Mouse (Mus musculus) stomach, postnatal 0 days (tissue): Measurements from ENCODE around the gene Nprl2. TPM values are rescaled to one million over a fixed set of nuclear protein-coding genes. Genes with fewer than 3 reads are reported as not detected.

Source experiments
- ATAC-seq: fragments of 200-750 bp; cut with Nextera tagmentation; 2 replicates; pipeline ENCODE4 v1.8.0; 2017; ENCODE audit not compliant: low FRiP score, low TSS enrichment
- DNase-seq: peaks from one replicate; pipeline ENCODE4 v3.0.0-alpha.2; 2016; ENCODE audit warnings: low spot score
- H3K27ac ChIP-seq: fragments of 300-500 bp; sonication (generic); replicated peaks from 2 replicates; pipeline ENCODE4 v1.5.1; 2014; ENCODE audit warnings: mild to moderate bottlenecking, control low read depth
- H3K27me3 ChIP-seq: fragments of 300-500 bp; sonication (generic); 2 replicates; pipeline ENCODE4 v1.6.1; 2014; ENCODE audit warnings: low read length; ENCODE audit not compliant: control insufficient read depth, insufficient read depth
- H3K36me3 ChIP-seq: fragments of 300-500 bp; sonication (generic); 2 replicates; pipeline ENCODE4 v1.6.1; 2014; ENCODE audit warnings: low read length, mixed read lengths; ENCODE audit not compliant: control insufficient read depth, insufficient read depth
- H3K4me1 ChIP-seq: fragments of 300-500 bp; sonication (generic); replicated peaks from 2 replicates; pipeline ENCODE4 v1.6.1; 2014; ENCODE audit warnings: antibody characterized with exemption; ENCODE audit not compliant: control insufficient read depth, insufficient read depth
- H3K4me2 ChIP-seq: fragments of 300-500 bp; sonication (generic); replicated peaks from 2 replicates; pipeline ENCODE4 v1.6.1; 2014; ENCODE audit warnings: low read depth, mild to moderate bottlenecking, control low read depth, moderate library complexity
- H3K4me3 ChIP-seq: fragments of 300-500 bp; sonication (generic); 2 replicates; pipeline ENCODE4 v1.5.1; 2014; ENCODE audit warnings: low read depth, low read length, control low read depth
- H3K9ac ChIP-seq: fragments of 300-500 bp; sonication (generic); 2 replicates; pipeline ENCODE4 v1.6.1; 2014; ENCODE audit warnings: mild to moderate bottlenecking, low read length, control low read depth, mixed read lengths
- H3K9me3 ChIP-seq: fragments of 300-500 bp; sonication (generic); 2 replicates; pipeline ENCODE4 v1.6.1; 2016; ENCODE audit warnings: low read length; ENCODE audit not compliant: control insufficient read depth
- CTCF ChIP-seq: IDR thresholded peaks from 2 replicates; pipeline ENCODE4 v1.5.1; 2016; ENCODE audit warnings: antibody characterized with exemption, low read depth, mild to moderate bottlenecking, moderate library complexity
- EP300 ChIP-seq: optimal IDR thresholded peaks from 2 replicates; pipeline ENCODE3; 2016; ENCODE audit warnings: antibody characterized with exemption
- WGBS: fragments of 180-500 bp; shearing (Covaris S2); extraction: QIAGEN DNeasy Blood & Tissue Kit; methylation state at CpG from one replicate; pipeline ENCODE4 v1.1.7; 2014; 5-methylcytosine and 5-hydroxymethylcytosine counted together
- polyA plus RNA-seq: library from polyadenylated mRNA; unstranded; fragments of >200 nt; fragmentation: Nextera tagmentation; extraction: Ambion mirVana; gene quantifications from 2 replicates; pipeline ENCODE4 v1.2.1, GENCODE M21; 2015

Nprl2 gene
- polyA plus RNA-seq, 1 experiment from 2014 or later, result 24.9 TPM

DNA sequence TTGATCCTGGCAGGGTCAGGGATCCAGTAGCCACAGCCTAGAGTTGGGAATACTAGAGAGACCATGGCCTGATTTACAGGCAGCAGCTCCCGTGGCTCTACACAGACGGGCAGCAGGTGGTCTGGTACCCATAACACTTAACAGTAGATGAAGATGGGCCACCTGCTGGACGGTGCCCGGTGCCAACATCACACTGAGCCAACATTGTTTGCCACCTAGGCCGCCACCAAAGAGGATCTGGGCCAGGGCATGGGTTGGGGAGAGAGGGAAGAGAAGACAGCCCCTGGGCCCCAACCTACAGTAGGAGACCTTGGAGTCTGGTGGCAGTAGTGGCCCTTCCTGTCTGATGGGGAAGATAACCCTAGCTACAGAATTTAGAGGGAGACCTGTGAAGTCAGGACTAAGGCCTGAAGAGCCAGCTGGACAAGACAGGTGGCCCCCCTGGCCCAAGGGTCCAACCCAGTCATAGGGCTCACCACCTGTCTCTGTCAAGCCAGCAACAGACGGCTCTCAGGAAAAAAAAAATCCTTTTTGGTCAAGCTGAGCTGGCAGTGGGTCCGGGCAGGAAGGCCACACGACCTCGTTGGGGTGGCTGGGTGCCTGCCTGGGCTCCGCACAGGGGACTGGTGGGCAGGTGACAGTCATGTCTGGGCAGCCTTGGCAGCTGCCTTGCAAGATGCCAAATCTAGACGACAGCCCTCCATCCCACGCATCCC lies 39.7 kb upstream of the Nprl2 start:
- no peak overlapping the region for H3K4me3 ChIP-seq
- DNase-seq (no peak), ATAC-seq (no peak)
- H3K27me3 ChIP-seq, result no peaks in the 10 kb centered on the region
- no peaks in the 10 kb centered on the region for H3K36me3 ChIP-seq
- no peak overlapping the region for H3K4me2 ChIP-seq
- no peak overlapping the region for H3K27ac ChIP-seq
- H3K4me1 ChIP-seq, result no peaks in the 10 kb centered on the region
- no peaks in the 10 kb centered on the region for H3K9me3 ChIP-seq
- no peak for TF ChIP-seq CTCF
- no peak for TF ChIP-seq EP300
- 87% methylated on average over 12 of the region's 12 CpGs for WGBS
- no peak overlapping the region for H3K9ac ChIP-seq

DNA sequence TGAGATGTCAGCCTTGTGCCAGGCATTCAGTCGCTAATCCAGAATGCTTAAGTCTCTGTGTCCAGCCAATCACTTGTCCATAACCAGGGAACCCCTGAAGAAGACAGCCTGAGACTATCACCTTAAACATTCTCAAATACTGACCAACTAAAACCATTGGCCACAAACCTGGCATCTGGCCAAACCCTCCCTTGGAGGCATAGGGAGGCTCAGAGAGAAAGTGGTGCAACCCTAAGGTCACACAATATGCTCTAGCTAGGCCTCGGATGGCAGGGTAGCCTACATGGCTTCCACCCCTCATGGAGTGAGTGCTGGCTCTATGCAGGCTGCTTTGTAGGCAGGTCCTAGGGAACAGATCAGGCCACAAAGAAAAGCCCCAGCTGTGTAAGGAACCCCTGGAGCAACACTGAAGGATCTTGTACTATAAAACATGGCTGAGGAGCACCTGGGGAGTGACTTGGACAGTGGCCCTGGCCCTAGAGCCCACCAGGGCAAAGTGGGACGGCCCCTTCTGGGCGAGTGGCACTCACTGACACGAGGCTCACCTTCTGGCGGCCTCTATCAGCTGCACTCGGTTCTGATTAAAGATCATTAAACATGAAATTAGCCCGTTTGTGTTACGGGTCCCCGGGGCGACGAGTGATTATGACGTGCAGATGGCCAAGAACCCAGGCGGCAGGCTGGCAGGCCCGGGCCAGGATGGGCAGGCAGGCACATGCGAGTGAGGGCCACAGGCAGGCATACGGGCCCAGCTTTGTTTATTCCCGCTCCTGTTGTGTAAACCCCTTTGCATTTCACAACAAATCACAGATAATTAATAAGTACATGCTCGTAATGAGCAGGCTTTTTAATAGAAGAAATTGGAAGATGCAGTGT lies 37.1 kb upstream of the Nprl2 start:
- Histone ChIP-seq H3K4me3 (no peak overlapping the region), H3K27me3 (no peaks in the 10 kb centered on the region), H3K36me3 (no peaks in the 10 kb centered on the region), H3K4me1 (no peaks in the 10 kb centered on the region), H3K9ac (no peak overlapping the region), H3K9me3 (no peaks in the 10 kb centered on the region), H3K27ac (no peak overlapping the region), H3K4me2 (no peak overlapping the region)
- WGBS, result 78% methylated on average over 19 of the region's 19 CpGs
- no peak for ATAC-seq
- TF ChIP-seq EP300 (no peak), CTCF (no peak)
- no peak for DNase-seq

DNA sequence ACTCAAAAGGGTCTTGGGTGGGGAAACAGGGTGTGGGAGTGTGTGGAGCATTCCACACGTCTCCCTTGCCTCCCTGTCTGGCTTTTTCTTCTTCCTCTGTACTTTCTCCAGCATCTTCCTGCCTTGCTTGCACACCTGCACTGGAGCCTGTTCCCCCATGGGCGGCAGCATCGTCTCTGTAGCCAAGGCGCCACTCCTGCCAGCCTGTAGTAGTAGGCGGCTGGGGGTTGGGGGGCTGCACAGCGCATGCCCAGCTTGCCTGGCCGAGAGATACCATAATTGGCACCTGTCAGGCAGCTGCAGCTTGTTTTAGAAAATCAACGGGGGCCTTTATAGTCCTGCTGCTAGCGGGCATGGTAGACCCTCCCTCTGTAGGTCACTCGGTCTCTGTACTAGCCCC lies 33.8 kb upstream of the Nprl2 start:
- Histone ChIP-seq H3K4me3 (no peak overlapping the region), H3K4me1 (no peaks in the 10 kb centered on the region), H3K9me3 (no peaks in the 10 kb centered on the region), H3K27me3 (no peaks in the 10 kb centered on the region; the same call in 1 of the 2 replicates), H3K27ac (no peak overlapping the region), H3K36me3 (no peaks in the 10 kb centered on the region), H3K4me2 (no peak overlapping the region), H3K9ac (no peak overlapping the region)
- TF ChIP-seq CTCF (no peak), EP300 (no peak)
- no peak for ATAC-seq
- 60% methylated on average over 10 of the region's 10 CpGs for WGBS
- DNase-seq, result no peak

DNA sequence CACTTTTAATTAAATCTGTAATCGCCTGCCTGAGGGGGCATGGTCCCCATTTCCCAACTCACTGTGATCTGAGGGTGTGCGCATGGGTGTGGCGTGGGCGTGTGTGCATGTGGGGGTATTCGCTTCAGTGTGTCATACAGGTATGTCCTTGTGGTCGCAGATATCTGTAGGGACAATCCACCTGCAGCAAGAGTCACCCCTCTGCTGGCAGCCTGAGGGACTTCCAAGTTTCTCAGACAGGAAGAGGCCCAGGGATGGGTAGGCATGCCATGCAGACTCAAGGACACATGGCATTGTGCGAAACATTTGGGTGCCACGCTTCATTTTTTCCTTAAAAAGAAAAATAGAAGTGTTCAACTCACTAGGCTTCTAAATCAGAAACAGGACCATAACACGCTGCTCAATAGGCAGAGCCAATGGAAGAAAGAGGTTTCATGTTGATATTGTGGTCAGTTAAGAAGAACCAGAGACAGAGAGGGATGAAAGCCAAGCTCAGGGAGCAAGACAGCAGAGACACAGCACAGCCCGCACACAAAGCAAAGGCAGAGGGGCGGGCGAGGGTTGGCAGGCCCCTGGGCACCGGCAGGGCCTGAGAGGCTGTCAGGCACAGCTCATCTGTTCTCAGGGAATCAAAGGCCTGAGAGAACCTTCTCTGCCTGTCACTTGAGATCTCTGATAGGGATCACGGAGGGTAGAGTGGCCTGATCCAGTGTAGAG lies 31.5 kb upstream of the Nprl2 start:
- WGBS, result 83% methylated on average over 14 of the region's 14 CpGs
- no peak for DNase-seq
- Histone ChIP-seq H3K9ac (no peak overlapping the region), H3K36me3 (no peaks in the 10 kb centered on the region), H3K9me3 (no peaks in the 10 kb centered on the region), H3K4me2 (no peak overlapping the region), H3K27me3 (no peaks in the 10 kb centered on the region; the same call in 1 of the 2 replicates), H3K4me1 (no peaks in the 10 kb centered on the region), H3K4me3 (no peak overlapping the region), H3K27ac (no peak overlapping the region)
- no peak for ATAC-seq
- TF ChIP-seq CTCF (no peak), EP300 (no peak)

DNA sequence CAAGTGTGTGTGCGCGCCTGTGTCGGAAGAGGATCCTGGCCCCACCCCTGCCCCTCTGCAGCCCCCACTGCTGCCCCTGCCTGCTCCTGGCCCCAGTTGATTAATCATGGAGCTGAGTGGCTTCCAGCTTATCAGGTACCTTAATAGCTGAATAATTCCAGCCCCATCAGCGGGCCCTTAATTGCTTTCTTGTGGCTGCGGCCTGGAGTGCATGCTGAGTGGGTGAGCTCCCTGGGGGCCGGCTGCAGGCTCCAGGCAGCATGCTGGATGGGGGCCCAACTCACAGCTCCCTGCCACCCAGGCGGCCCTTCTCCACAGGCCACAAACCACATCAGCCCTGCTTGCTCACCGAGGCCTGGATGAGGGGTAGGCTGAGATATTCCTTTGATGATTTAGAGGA lies 30.6 kb upstream of the Nprl2 start:
- ATAC-seq (no peak), DNase-seq (no peak)
- Histone ChIP-seq H3K9me3 (no peaks in the 10 kb centered on the region), H3K4me2 (no peak overlapping the region), H3K27me3 (no peaks in the 10 kb centered on the region; the same call in 1 of the 2 replicates), H3K4me1 (no peaks in the 10 kb centered on the region), H3K27ac (no peak overlapping the region), H3K4me3 (no peak overlapping the region), H3K9ac (no peak overlapping the region), H3K36me3 (no peaks in the 10 kb centered on the region)
- TF ChIP-seq CTCF, result no peak
- TF ChIP-seq EP300, result no peak
- 66% methylated on average over 8 of the region's 8 CpGs for WGBS
